Mouse (Mus musculus) neural tube, embryonic 11.5 days (tissue): ENCODE data around the gene C130073F10Rik. TPM values are rescaled to one million over a fixed set of nuclear protein-coding genes. Genes with fewer than 3 reads are reported as not detected.
"Not testable (repeated sequence)": the region's sequence is repeated elsewhere in the genome, so short reads cannot be mapped to it uniquely, and the experiment has no call there.

Experiments
- ATAC-seq: fragments of 200-750 bp; cut with Nextera tagmentation; 2 replicates; pipeline ENCODE4 v1.8.0; 2017; ENCODE audit warnings: moderate number of reproducible peaks, mild to moderate bottlenecking, moderate TSS enrichment, moderate library complexity; ENCODE audit not compliant: insufficient read depth, low FRiP score, low TSS enrichment
- DNase-seq: peaks from one replicate; pipeline ENCODE4 v3.0.0-alpha.2; 2015; ENCODE audit warnings: low spot score
- H3K27ac ChIP-seq: fragments of 300-500 bp; sonication (generic); 2 replicates; pipeline ENCODE4 v1.5.1; 2014; ENCODE audit warnings: low read depth, mild to moderate bottlenecking, low read length
- H3K27me3 ChIP-seq: fragments of 300-500 bp; sonication (generic); 2 replicates; pipeline ENCODE4 v1.6.1; 2014; ENCODE audit warnings: mild to moderate bottlenecking, low read length, mixed read lengths; ENCODE audit not compliant: control insufficient read depth, insufficient read depth
- H3K36me3 ChIP-seq: fragments of 300-500 bp; sonication (generic); 2 replicates; pipeline ENCODE4 v1.6.1; 2014; ENCODE audit warnings: mild to moderate bottlenecking, low read length, moderate library complexity, mixed read lengths; ENCODE audit not compliant: control insufficient read depth, insufficient read depth
- H3K4me1 ChIP-seq: fragments of 300-500 bp; sonication (generic); 2 replicates; pipeline ENCODE4 v1.6.1; 2014; ENCODE audit warnings: low read length, mixed read lengths; ENCODE audit not compliant: control insufficient read depth, insufficient read depth
- H3K4me2 ChIP-seq: fragments of 300-500 bp; sonication (generic); 2 replicates; pipeline ENCODE4 v1.6.1; 2014; ENCODE audit warnings: low read depth, mild to moderate bottlenecking, moderate library complexity
- H3K4me3 ChIP-seq: fragments of 300-500 bp; sonication (generic); 2 replicates; pipeline ENCODE4 v1.5.1; 2014; ENCODE audit warnings: low read depth, low read length
- H3K9ac ChIP-seq: fragments of 300-500 bp; sonication (generic); 2 replicates; pipeline ENCODE4 v1.6.1; 2014; ENCODE audit warnings: mild to moderate bottlenecking, low read length
- H3K9me3 ChIP-seq: fragments of 300-500 bp; sonication (generic); 2 replicates; pipeline ENCODE4 v1.6.1; 2016; ENCODE audit warnings: low read length; ENCODE audit not compliant: control insufficient read depth
- WGBS: fragments of 180-500 bp; shearing (Covaris S2); extraction: QIAGEN DNeasy Blood & Tissue Kit; methylation state at CpG from one replicate; pipeline ENCODE4 v1.1.7; 2014; 5-methylcytosine and 5-hydroxymethylcytosine counted together
- polyA plus RNA-seq: library from polyadenylated mRNA; unstranded; fragments of >200 nt; fragmentation: Nextera tagmentation; extraction: Ambion mirVana; gene quantifications from 2 replicates; pipeline ENCODE4 v1.2.1, GENCODE M21; 2014

Gene C130073F10Rik
- polyA plus RNA-seq, 1 experiment from 2014 or later, result not detected

GRCm38 (mm10) chr4:101850908-101851307 is 42.7 kb downstream of the C130073F10Rik start:
- no peak for ATAC-seq
- H3K9me3 ChIP-seq, result peaks cover 4% of the 10 kb centered on the region; the same call in 1 of the 2 replicates
- no peak overlapping the region for H3K9ac ChIP-seq
- H3K27ac ChIP-seq, result no peak overlapping the region
- no peaks in the 10 kb centered on the region for H3K27me3 ChIP-seq
- H3K4me1 ChIP-seq, result no peaks in the 10 kb centered on the region
- DNase-seq, result no peak
- H3K36me3 ChIP-seq, result no peaks in the 10 kb centered on the region
- H3K4me3 ChIP-seq, result no peak overlapping the region
- H3K4me2 ChIP-seq, result no peak overlapping the region
- WGBS, result 71% methylated on average over 2 of the region's 2 CpGs

- ATAC-seq, H3K36me3 ChIP-seq, H3K9ac ChIP-seq, H3K27me3 ChIP-seq, H3K4me2 ChIP-seq, DNase-seq, H3K4me3 ChIP-seq, H3K4me1 ChIP-seq, H3K9me3 ChIP-seq, H3K27ac ChIP-seq: not testable (repeated sequence)
- WGBS, result 82% methylated on average over 2 of the region's 4 CpGs
Observed at GRCm38 (mm10) chr4:101843923-101844322, 49.7 kb downstream of the C130073F10Rik start, which contains the start of gene B020004J07Rik. Gene B020004J07Rik (minus strand): TSS chr4:101844023.

Other genes with a start within 250 kb of the C130073F10Rik start
- gene Leprot, start 246.1 kb downstream of the C130073F10Rik start, polyA plus RNA-seq, result 77.7 and 80.4 TPM in 2 replicates
- 5.2 and 5.5 TPM in 2 replicates for gene Lepr, start 176.4 kb downstream of the C130073F10Rik start, polyA plus RNA-seq
- gene B020004J07Rik, start 49.8 kb downstream of the C130073F10Rik start, polyA plus RNA-seq, result not detected in 2 replicates
- not detected in 2 replicates for gene Gm12800, start 15.3 kb upstream of the C130073F10Rik start, polyA plus RNA-seq
- not detected in 2 replicates for gene Gm12794, start 46.6 kb upstream of the C130073F10Rik start, polyA plus RNA-seq
- not detected in 2 replicates for gene Gm12790, start 87.3 kb upstream of the C130073F10Rik start, polyA plus RNA-seq
- gene Gm12789, start 92.8 kb upstream of the C130073F10Rik start, polyA plus RNA-seq, result not detected in 2 replicates
- gene Pde4b, start 193.8 kb upstream of the C130073F10Rik start, polyA plus RNA-seq, result 14.6 and 15.7 TPM in 2 replicates